Comparison of ENCODE assay signal across 24 mouse cellular contexts in genomic region chr2:106722020-106722419, GRCm38 (mm10). TPM values are rescaled to one million over a fixed set of nuclear protein-coding genes. Genes with fewer than 3 reads are reported as not detected.
DNase-seq lines count a peak whose midpoint lies in the region; ATAC-seq and TF ChIP-seq lines count a peak whose summit lies in the region.
"Had no signal": no experiment of that assay in that cellular context is flagged by ENCODE, and none has a peak within 500 bp of the region (broad histone marks: within the 10 kb centered on the region; RNA-seq: fewer than 3 reads in every experiment).

No protein-coding gene starts in this region.

- H3K27ac ChIP-seq in kidney, embryonic 14.5 days (ENCODE audit: low read depth, low read length), result no peak overlapping the region
- H3K27ac ChIP-seq in limb, embryonic 13.5 days, result no peak overlapping the region
- H3K27ac ChIP-seq in limb, embryonic 10.5 days, result no peak overlapping the region
- no peak overlapping the region for H3K27ac ChIP-seq in embryonic facial prominence, embryonic 15.5 days (replicated peaks)
- H3K27ac ChIP-seq in stomach, postnatal 0 days (replicated peaks), result no peak overlapping the region
- H3K27ac ChIP-seq: gastrocnemius, adult 2 months; hindbrain, embryonic 10.5 days had no signal

- DNase-seq in kidney, postnatal 25 days, result no peak
- DNase-seq in limb, embryonic 10.5 days (ENCODE audit: low spot score), result no peak
- DNase-seq in stomach, postnatal 0 days (ENCODE audit: low spot score), result no peak
- DNase-seq: adrenal gland, adult 2 months; adrenal gland, postnatal 14 days; cerebellum, adult 11 months; cerebellum, adult 2 months; cerebellum, adult 9-11 months; cerebellum, postnatal 25 days; forebrain, postnatal 0 days; gastrocnemius, adult 2 months; gastrocnemius, postnatal 14 days; heart, adult 11 months had no signal

- H3K4me1 ChIP-seq in kidney, embryonic 14.5 days (ENCODE audit: control insufficient read depth, insufficient read depth, low read length), result 0 out of 2 replicates have a peak, but pooled peaks cover 5% of the 10 kb centered on the region
- H3K4me1 ChIP-seq in limb, embryonic 13.5 days, result peaks cover 55% of the 10 kb centered on the region
- peaks cover 56% of the 10 kb centered on the region for H3K4me1 ChIP-seq in limb, embryonic 10.5 days
- peaks cover 25% of the 10 kb centered on the region for H3K4me1 ChIP-seq in embryonic facial prominence, embryonic 15.5 days
- H3K4me1 ChIP-seq in stomach, postnatal 0 days (replicated peaks; ENCODE audit: control insufficient read depth, insufficient read depth), result no peaks in the 10 kb centered on the region

- WGBS in kidney, embryonic 14.5 days, result 35% methylated on average over 4 of the region's 4 CpGs
- 21% methylated on average over 4 of the region's 4 CpGs for WGBS in limb, embryonic 13.5 days
- WGBS in limb, embryonic 10.5 days, result 55% methylated on average over 4 of the region's 4 CpGs
- 46% methylated on average over 4 of the region's 4 CpGs for WGBS in embryonic facial prominence, embryonic 15.5 days
- 85% methylated on average over 4 of the region's 4 CpGs for WGBS in stomach, postnatal 0 days

- H3K9me3 ChIP-seq in kidney, embryonic 14.5 days (ENCODE audit: control insufficient read depth, low read length), result no peaks in the 10 kb centered on the region
- H3K9me3 ChIP-seq in limb, embryonic 13.5 days, result no peaks in the 10 kb centered on the region
- no peaks in the 10 kb centered on the region for H3K9me3 ChIP-seq in limb, embryonic 10.5 days (replicated peaks)
- H3K9me3 ChIP-seq in embryonic facial prominence, embryonic 15.5 days (replicated peaks), result no peaks in the 10 kb centered on the region
- no peaks in the 10 kb centered on the region for H3K9me3 ChIP-seq in stomach, postnatal 0 days (ENCODE audit: control insufficient read depth, low read length)
- H3K9me3 ChIP-seq: hindbrain, embryonic 10.5 days; hindbrain, embryonic 13.5 days had no signal

- TF ChIP-seq CTCF in stomach, postnatal 0 days (IDR thresholded peaks at IDR 0.05; ENCODE audit: low read depth), result no peak

- H3K9ac ChIP-seq in kidney, embryonic 14.5 days (ENCODE audit: low read depth, low read length), result no peak overlapping the region
- H3K9ac ChIP-seq in limb, embryonic 13.5 days, result no peak overlapping the region
- no peak overlapping the region for H3K9ac ChIP-seq in embryonic facial prominence, embryonic 15.5 days
- no peak overlapping the region for H3K9ac ChIP-seq in stomach, postnatal 0 days (ENCODE audit: low read length)
- H3K9ac ChIP-seq: forebrain, postnatal 0 days; hindbrain, embryonic 13.5 days had no signal

- H3K36me3 ChIP-seq in kidney, embryonic 14.5 days (ENCODE audit: control insufficient read depth, insufficient read depth, low read length), result no peaks in the 10 kb centered on the region
- H3K36me3 ChIP-seq in limb, embryonic 13.5 days, result peaks cover 19% of the 10 kb centered on the region
- peaks cover 23% of the 10 kb centered on the region for H3K36me3 ChIP-seq in limb, embryonic 10.5 days
- H3K36me3 ChIP-seq in embryonic facial prominence, embryonic 15.5 days, result peaks cover 5% of the 10 kb centered on the region; the same call in 1 of the 2 replicates
- no peaks in the 10 kb centered on the region for H3K36me3 ChIP-seq in stomach, postnatal 0 days (ENCODE audit: control insufficient read depth, insufficient read depth, low read length)

- H3K4me2 ChIP-seq in kidney, embryonic 14.5 days (replicated peaks; ENCODE audit: low read depth, low read length), result no peak overlapping the region
- H3K4me2 ChIP-seq in limb, embryonic 13.5 days (replicated peaks), result no peak overlapping the region
- no peak overlapping the region for H3K4me2 ChIP-seq in embryonic facial prominence, embryonic 15.5 days (replicated peaks)
- H3K4me2 ChIP-seq in stomach, postnatal 0 days (replicated peaks; ENCODE audit: low read depth), result no peak overlapping the region
- H3K4me2 ChIP-seq: heart, embryonic 11.5 days; hindbrain, embryonic 13.5 days had no signal

- H3K4me3 ChIP-seq in kidney, embryonic 14.5 days (ENCODE audit: low read length), result no peak overlapping the region
- H3K4me3 ChIP-seq in limb, embryonic 13.5 days, result no peak overlapping the region
- no peak overlapping the region for H3K4me3 ChIP-seq in limb, embryonic 10.5 days
- no peak overlapping the region for H3K4me3 ChIP-seq in embryonic facial prominence, embryonic 15.5 days (replicated peaks)
- no peak overlapping the region for H3K4me3 ChIP-seq in stomach, postnatal 0 days (ENCODE audit: low read depth, low read length)
- H3K4me3 ChIP-seq: erythroblast, embryonic 14.5 days; gastrocnemius, adult 2 months; hindbrain, embryonic 10.5 days; hindbrain, embryonic 13.5 days had no signal

- H3K27me3 ChIP-seq in kidney, embryonic 14.5 days (ENCODE audit: control insufficient read depth, insufficient read depth, low read length), result no peaks in the 10 kb centered on the region
- peaks cover 3% of the 10 kb centered on the region; the same call in 1 of the 2 replicates for H3K27me3 ChIP-seq in limb, embryonic 13.5 days
- no peaks in the 10 kb centered on the region for H3K27me3 ChIP-seq in limb, embryonic 10.5 days (ENCODE audit: low read depth, poor library complexity, severe bottlenecking)
- no peaks in the 10 kb centered on the region for H3K27me3 ChIP-seq in embryonic facial prominence, embryonic 15.5 days
- H3K27me3 ChIP-seq in stomach, postnatal 0 days (ENCODE audit: control insufficient read depth, insufficient read depth, low read length), result no peaks in the 10 kb centered on the region
- H3K27me3 ChIP-seq: hindbrain, embryonic 13.5 days had no signal

- no peak for TF ChIP-seq EP300 in stomach, postnatal 0 days (optimal IDR thresholded peaks at IDR 0.05)

- ATAC-seq in kidney, embryonic 14.5 days (ENCODE audit: low FRiP score, low TSS enrichment), result 0 out of 2 replicates have a peak, but pooled peaks have one; percentile 74
- peak; percentile 42; the same call in 1 of the 2 replicates for ATAC-seq in limb, embryonic 13.5 days (ENCODE audit: low FRiP score, low read depth)
- ATAC-seq in embryonic facial prominence, embryonic 15.5 days (ENCODE audit: insufficient number of reproducible peaks, low FRiP score, low TSS enrichment, low read depth), result peak; percentile 65; the same call in 1 of the 2 replicates
- no peak for ATAC-seq in stomach, postnatal 0 days (ENCODE audit: low FRiP score, low TSS enrichment)
- ATAC-seq: CD4-positive, CD25-positive, alpha-beta regulatory T cell, adult 4 months; forebrain, embryonic 14.5 days; forebrain, postnatal 0 days; hindbrain, embryonic 16.5 days had no signal

RNA-seq across cellular contexts. Expression of gene Mpped2, which starts 29.0 kb away (rescaled TPM):
- 29.5 and 36.7 TPM in 2 replicates for polyA plus RNA-seq in kidney, embryonic 14.5 days (2014; fragmentation: Nextera tagmentation; extraction: Ambion mirVana)
- polyA plus RNA-seq in limb, embryonic 13.5 days (2015; fragmentation: Nextera tagmentation; extraction: Ambion mirVana), result 130 and 135 TPM in 2 replicates
- polyA plus RNA-seq in limb, embryonic 10.5 days (2016; fragmentation: Nextera tagmentation; extraction: Ambion mirVana), result 64.3 and 106 TPM in 2 replicates
- polyA plus RNA-seq in embryonic facial prominence, embryonic 15.5 days (2015; fragmentation: Nextera tagmentation; extraction: Ambion mirVana), result 56.3 and 61.9 TPM in 2 replicates
- polyA plus RNA-seq in stomach, postnatal 0 days (2015; fragmentation: Nextera tagmentation; extraction: Ambion mirVana), result 5.8 and 6.6 TPM in 2 replicates
- polyA plus RNA-seq: C2C12; CD4-positive, CD25-positive, alpha-beta regulatory T cell, adult 4 months; erythroblast, embryonic 14.5 days had no signal
